11 mouse cellular contexts compared by ENCODE assay signal in genomic region chr2:25469969-25470368, GRCm38 (mm10). TPM values are rescaled to one million over a fixed set of nuclear protein-coding genes. Genes with fewer than 3 reads are reported as not detected.
DNase-seq lines count a peak whose midpoint lies in the region; ATAC-seq and TF ChIP-seq lines count a peak whose summit lies in the region.
"Had no signal": no experiment of that assay in that cellular context is flagged by ENCODE, and none has a peak within 500 bp of the region (broad histone marks: within the 10 kb centered on the region; RNA-seq: fewer than 3 reads in every experiment).

Gene Ptgds, minus strand, starts transcription at chr2:25470046.

- ATAC-seq in forebrain, embryonic 14.5 days = no peak
- ATAC-seq in heart, postnatal 0 days (ENCODE audit: insufficient read depth, low read depth) = no peak; the same call in none of the 2 replicates

- TF ChIP-seq CTCF in layer of hippocampus, adult 2 months (conservative IDR thresholded peaks at IDR 0.05) = no peak
- no peak for TF ChIP-seq CTCF in heart, postnatal 0 days (IDR thresholded peaks at IDR 0.05; ENCODE audit: low read depth)

- peak within 1 kb of the TSS; percentile 20; the same call in 1 of the 2 replicates for H3K4me3 ChIP-seq in layer of hippocampus, adult 2 months
- no peak within 1 kb of the TSS for H3K4me3 ChIP-seq in forebrain, embryonic 14.5 days (ENCODE audit: low read depth, low read length)
- peak within 1 kb of the TSS; percentile 12 for H3K4me3 ChIP-seq in heart, postnatal 0 days (ENCODE audit: low read depth, low read length)

- H3K27ac ChIP-seq in layer of hippocampus, adult 2 months = peak within 1 kb of the TSS; percentile 51
- peak within 1 kb of the TSS; percentile 67 for H3K27ac ChIP-seq in forebrain, embryonic 14.5 days (ENCODE audit: low read depth, low read length)
- peak within 1 kb of the TSS; percentile 96 for H3K27ac ChIP-seq in heart, postnatal 0 days (ENCODE audit: low read depth)

- no peaks in the 10 kb centered on the region for H3K9me3 ChIP-seq in forebrain, embryonic 14.5 days (replicated peaks; ENCODE audit: control insufficient read depth, low read length)
- H3K9me3 ChIP-seq in heart, postnatal 0 days (replicated peaks; ENCODE audit: control insufficient read depth, low read length) = no peaks in the 10 kb centered on the region

- no peak within 1 kb of the TSS for H3K9ac ChIP-seq in forebrain, embryonic 14.5 days (ENCODE audit: low read length)
- H3K9ac ChIP-seq in heart, postnatal 0 days (replicated peaks; ENCODE audit: low read depth, low read length) = peak within 1 kb of the TSS; percentile 29; the same call in 1 of the 2 replicates

- H3K27me3 ChIP-seq in forebrain, embryonic 14.5 days (replicated peaks; ENCODE audit: control insufficient read depth, insufficient read depth, low read length) = no peaks in the 10 kb centered on the region
- no peaks in the 10 kb centered on the region for H3K27me3 ChIP-seq in heart, postnatal 0 days (ENCODE audit: control insufficient read depth, insufficient read depth, low read length)

- peaks cover 8% of the 10 kb centered on the region; the same call in 1 of the 2 replicates for H3K4me1 ChIP-seq in forebrain, embryonic 14.5 days (ENCODE audit: control insufficient read depth, insufficient read depth, low read length)
- H3K4me1 ChIP-seq in heart, postnatal 0 days (ENCODE audit: control insufficient read depth, insufficient read depth) = peaks cover 33% of the 10 kb centered on the region

- no peak within 1 kb of the TSS for H3K4me2 ChIP-seq in forebrain, embryonic 14.5 days (ENCODE audit: low read length)
- H3K4me2 ChIP-seq in heart, postnatal 0 days (ENCODE audit: low read depth, low read length) = peak within 1 kb of the TSS; percentile 55

- no peaks in the 10 kb centered on the region for H3K36me3 ChIP-seq in forebrain, embryonic 14.5 days (ENCODE audit: control insufficient read depth, insufficient read depth, low read length)
- no peaks in the 10 kb centered on the region for H3K36me3 ChIP-seq in heart, postnatal 0 days (replicated peaks; ENCODE audit: control insufficient read depth, insufficient read depth, low read length)

- no peak for DNase-seq in layer of hippocampus, adult 2 months (ENCODE audit: low spot score in 2 of 2)
- no peak for DNase-seq in layer of hippocampus, adult 9-10 months (ENCODE audit: low spot score)
- DNase-seq in forebrain, embryonic 14.5 days (ENCODE audit: low spot score) = no peak
- DNase-seq in heart, postnatal 0 days (ENCODE audit: low spot score) = no peak
- DNase-seq in left cerebral cortex, postnatal 36 days (ENCODE audit: low spot score in 2 of 2) = no peak
- no peak for DNase-seq in right cerebral cortex, postnatal 4 days
- no peak for DNase-seq in gastrocnemius, postnatal 25 days
- DNase-seq: adrenal gland, postnatal 14 days; embryo, embryonic 11 days; thymus, postnatal 36 days had no signal

- peak; percentile 66 for TF ChIP-seq EP300 in heart, postnatal 0 days (IDR thresholded peaks at IDR 0.05; ENCODE audit: low read depth)

- intact Hi-C loops in left cerebral cortex, postnatal 36 days (cut with DNase I) = no loop called here

- WGBS in forebrain, embryonic 14.5 days = 68% methylated on average over 6 of the region's 6 CpGs
- WGBS in heart, postnatal 0 days = 28% methylated on average over 6 of the region's 6 CpGs

RNA-seq across cellular contexts. Expression of gene Ptgds, which starts in this region (rescaled TPM):
- total RNA-seq in layer of hippocampus, adult 2 months (2021) = 100 to 1,000 TPM; 541 to 735 TPM
- polyA plus RNA-seq in forebrain, embryonic 14.5 days (2014; fragmentation: Nextera tagmentation; extraction: Ambion mirVana) = 170 and 301 TPM in 2 replicates
- total RNA-seq in heart, postnatal 0 days (2014; rRNA removed; ENCODE audit: low replicate concordance) = 708 and 711 TPM in 2 replicates
- polyA plus RNA-seq in heart, postnatal 0 days (2015; fragmentation: Nextera tagmentation; extraction: Ambion mirVana) = 356 and 359 TPM in 2 replicates
- 1,000 to 10,000 TPM; 1,442 to 2,237 TPM for total RNA-seq in left cerebral cortex, postnatal 36 days (2021)
- not detected for total RNA-seq in gastrocnemius, postnatal 25 days (2021)
- total RNA-seq: MEL had no signal

Comparison
In these comparisons a context has a peak if more than half of its experiments do, and no peak if none do; other contexts are left out.
1. RNA of gene Ptgds (total RNA-seq): 1,442 to 2,237 TPM in left cerebral cortex, postnatal 36 days, 541 to 735 TPM in layer of hippocampus, adult 2 months and 708 to 711 TPM in heart, postnatal 0 days; not detected in gastrocnemius, postnatal 25 days; every median in the first group is over 100 times any median in the second.
2. Peak in every context shown above with its lines, with median percentiles within 50 percentile points of each other: H3K27ac ChIP-seq.